Mouse (Mus musculus) gastrocnemius, adult 2 months (tissue): Measurements from ENCODE around the gene 4930544D05Rik. TPM values are rescaled to one million over a fixed set of nuclear protein-coding genes. Genes with fewer than 3 reads are reported as not detected.

Source experiments
- DNase-seq: peaks from one replicate; pipeline ENCODE4 v3.0.0; 2022
- H3K27ac ChIP-seq: fragments of 200-600 bp; 2 replicates; pipeline ENCODE4 v1.8.1; 2022; ENCODE audit warnings: mild to moderate bottlenecking
- H3K4me3 ChIP-seq: fragments of 200-600 bp; 2 replicates; pipeline ENCODE4 v1.8.1; 2022; ENCODE audit warnings: mild to moderate bottlenecking, moderate library complexity
- CTCF ChIP-seq: fragments of 200-600 bp; IDR thresholded peaks from 2 replicates; pipeline ENCODE4 v1.8.1; 2022; ENCODE audit warnings: antibody characterized with exemption, mild to moderate bottlenecking, moderate library complexity
- intact Hi-C: fragments of 180-260 bp; cut with DNase I; formaldehyde crosslinking; loops from one replicate; pipeline ENCODE4 v1.15.1; 2025
- total RNA-seq, 2 experiments: library from RNA; stranded (reverse); gene quantifications; 2 replicates each; pipeline ENCODE4 v1.2.3; 2021

4930544D05Rik gene
- total RNA-seq, 2 experiments from 2014 or later = not detected

DNA sequence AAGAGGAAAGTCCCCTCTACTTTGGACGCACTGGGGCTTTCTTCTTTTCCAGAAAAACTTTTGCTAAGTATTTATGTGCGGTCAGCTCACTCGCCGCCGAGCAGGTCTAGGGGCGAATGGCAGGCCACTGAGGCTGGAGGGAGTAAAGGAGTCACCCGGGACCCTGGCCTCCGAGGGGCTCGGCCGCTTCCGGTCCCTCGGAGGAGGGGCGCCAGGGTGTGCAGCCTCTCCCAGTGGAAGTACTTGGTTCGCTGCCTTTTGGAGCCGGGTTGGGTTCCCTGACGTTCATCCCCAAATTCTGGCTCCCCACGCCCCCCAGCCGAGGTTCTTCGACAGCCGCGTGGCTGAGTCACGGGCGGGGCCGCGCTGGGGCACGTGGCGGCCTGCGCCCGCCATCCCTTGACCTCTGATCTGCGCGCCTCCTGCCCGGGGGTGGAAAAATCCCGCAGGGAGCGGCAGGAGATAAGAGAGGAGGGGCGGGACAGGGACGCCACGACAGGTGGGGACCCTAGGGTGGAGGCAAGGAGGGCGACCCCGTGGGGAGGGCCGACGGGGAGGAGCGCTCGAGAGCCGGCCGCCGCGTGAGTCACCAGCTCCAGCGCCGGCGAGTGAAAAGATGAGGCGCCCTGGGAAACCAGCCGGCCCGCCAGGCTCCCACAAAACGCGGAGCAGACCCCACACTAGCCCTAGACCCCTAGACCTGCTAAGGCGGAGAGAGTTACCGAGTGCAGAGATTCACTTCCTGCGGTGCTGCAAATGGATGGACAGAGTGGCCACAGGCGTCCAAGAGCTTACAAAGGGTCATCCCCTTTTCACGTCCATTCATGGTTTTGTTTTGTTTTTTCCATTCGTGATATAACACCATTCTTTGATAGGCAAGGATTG, 40.2 kb downstream of the 4930544D05Rik start:
- H3K27ac ChIP-seq = peak overlapping the region; percentile 92
- peak; percentile 85 for DNase-seq
- intact Hi-C loops = loop anchor here (2.0 kb wide), 2 partner anchors 13 to 45 kb away; partner anchors contain the start of genes Inca1, Kif1c and Spag7
- no peak for TF ChIP-seq CTCF
- peak overlapping the region; percentile 94 for H3K4me3 ChIP-seq

DNA sequence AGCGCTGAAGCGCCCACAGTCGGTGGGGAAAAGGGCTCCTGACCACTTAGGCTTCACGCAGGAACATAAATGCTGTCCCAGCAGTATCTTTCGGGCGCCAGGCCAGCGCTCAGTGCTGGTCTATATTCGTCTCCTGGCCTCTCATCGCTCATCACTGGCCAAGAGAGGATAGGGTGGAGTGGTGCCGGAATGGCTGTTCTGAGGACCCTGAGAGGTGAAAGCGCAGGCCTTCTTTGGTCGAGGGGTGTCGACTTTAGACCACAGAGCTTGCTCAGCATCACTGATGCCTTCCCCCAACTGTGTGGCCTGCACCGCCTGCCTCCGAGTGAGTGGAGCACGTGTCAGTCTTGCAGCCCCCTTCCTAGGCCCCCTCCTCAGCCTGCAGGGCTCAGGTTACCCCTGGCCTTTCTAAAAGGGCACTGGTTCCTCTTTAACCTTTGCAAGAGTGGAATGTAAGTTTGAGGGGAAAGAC, 40.8 kb downstream of the 4930544D05Rik start:
- Histone ChIP-seq H3K27ac (peak overlapping the region; percentile 92), H3K4me3 (peak overlapping the region; percentile 94)
- intact Hi-C loops = no loop called here
- DNase-seq = peak; percentile 95
- no peak for TF ChIP-seq CTCF

DNA sequence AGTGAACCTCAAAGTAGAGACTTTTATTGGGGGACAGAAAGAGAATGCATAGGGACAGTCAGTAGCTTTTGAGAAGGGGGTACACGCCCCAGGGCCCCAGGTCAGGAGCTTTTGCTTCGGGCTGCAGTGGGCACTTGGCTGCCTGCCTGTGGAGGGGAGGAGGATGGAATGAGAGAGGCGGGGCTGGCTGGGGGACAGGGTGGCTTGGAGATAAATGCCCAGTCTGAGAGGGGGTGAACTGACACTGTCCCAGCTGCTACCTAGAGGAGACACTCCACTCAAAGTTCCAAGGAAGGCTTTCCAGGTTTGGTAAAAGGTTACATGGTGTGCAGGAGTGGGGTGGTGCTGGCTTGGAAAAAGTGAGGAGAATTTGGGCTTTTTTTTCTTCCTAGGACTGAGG, 41.3 kb downstream of the 4930544D05Rik start, which contains the start of gene Eno3:
TSS of gene Eno3 (plus strand) at position 239 of the 400 bp plus-strand sequence.
- H3K4me3 ChIP-seq = peak within 1 kb of the TSS; percentile 94
- no peak for TF ChIP-seq CTCF
- H3K27ac ChIP-seq = peak within 1 kb of the TSS; percentile 92
- intact Hi-C loops = no loop called here
- peak; percentile 92 for DNase-seq

DNA sequence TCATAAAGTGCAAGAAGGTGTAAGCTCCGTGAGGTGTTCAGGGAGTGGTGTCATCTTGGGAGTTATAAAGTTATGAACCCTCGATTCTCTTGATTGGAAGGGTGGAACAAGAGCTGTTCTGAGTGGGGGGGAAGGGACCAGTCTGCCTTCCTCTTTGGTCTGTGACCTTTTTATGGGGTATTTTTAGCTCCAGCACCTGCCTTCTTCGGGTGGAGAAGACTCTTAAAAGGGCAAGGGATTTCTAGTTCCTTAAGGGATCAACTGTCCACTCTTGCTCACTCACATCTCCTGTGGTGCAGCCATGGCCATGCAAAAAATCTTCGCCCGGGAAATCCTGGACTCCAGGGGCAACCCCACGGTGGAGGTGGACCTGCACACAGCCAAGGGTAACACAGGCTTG, 41.9 kb downstream of the 4930544D05Rik start:
- H3K4me3 ChIP-seq = peak overlapping the region; percentile 94
- no peak for TF ChIP-seq CTCF
- H3K27ac ChIP-seq = peak overlapping the region; percentile 92
- peak; percentile 58 for DNase-seq
- intact Hi-C loops = no loop called here

DNA sequence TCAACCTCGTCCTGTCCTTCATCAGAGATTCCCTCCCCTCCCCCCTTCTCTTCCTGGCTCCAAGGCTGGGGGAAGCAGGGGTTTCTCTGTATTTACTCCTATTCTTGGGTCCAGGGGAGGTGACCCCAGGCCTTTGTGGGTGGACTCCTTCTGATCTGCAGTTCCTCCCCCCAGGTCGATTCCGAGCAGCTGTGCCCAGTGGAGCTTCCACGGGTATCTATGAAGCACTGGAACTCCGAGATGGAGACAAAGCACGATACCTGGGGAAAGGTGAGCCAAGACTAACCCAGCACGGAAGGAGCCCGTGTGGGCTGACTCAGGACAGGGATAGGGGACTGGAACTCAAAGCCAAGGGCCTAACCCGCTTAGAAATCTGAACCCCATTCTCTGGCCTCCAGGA, 42.3 kb downstream of the 4930544D05Rik start:
- intact Hi-C loops = no loop called here
- peak overlapping the region; percentile 92 for H3K27ac ChIP-seq
- peak; percentile 32 for DNase-seq
- TF ChIP-seq CTCF = no peak
- peak overlapping the region; percentile 94 for H3K4me3 ChIP-seq

DNA sequence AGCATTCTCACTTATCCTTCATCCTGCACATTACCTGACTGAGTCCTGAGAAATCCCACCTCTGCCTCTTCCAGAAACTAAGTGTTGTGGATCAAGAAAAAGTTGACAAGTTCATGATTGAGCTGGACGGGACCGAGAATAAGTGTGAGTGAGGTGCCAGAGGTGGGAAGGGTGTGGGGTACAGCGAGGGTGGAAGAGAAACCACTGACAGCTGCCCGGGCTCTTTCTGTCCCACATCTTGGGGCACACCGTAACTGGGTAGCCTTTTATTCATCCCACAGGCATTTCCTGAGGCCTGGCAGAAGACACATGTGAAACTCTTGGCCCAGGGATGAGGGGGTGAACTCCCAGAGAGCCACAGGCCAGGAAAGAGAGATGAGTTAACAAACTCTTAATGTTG, 42.9 kb downstream of the 4930544D05Rik start:
- no peak for TF ChIP-seq CTCF
- Histone ChIP-seq H3K27ac (peak overlapping the region; percentile 92), H3K4me3 (peak overlapping the region; percentile 94)
- no peak for DNase-seq
- intact Hi-C loops = no loop called here

DNA sequence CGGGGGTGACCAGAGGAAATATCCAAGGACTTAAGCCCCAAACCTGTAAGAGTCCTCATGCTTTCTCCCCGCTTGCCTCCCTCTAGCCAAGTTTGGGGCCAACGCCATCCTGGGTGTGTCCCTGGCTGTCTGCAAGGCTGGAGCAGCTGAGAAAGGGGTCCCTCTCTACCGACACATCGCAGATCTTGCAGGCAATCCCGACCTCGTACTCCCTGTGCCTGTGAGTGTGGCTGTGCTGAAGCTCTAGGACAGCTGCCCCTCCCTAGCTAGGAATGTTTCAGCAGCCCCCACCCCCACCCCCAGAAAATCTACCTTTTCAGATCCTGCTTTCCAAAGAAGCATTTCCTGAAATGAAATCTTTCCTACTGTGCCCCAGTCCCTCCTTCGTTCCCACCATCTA, 43.3 kb downstream of the 4930544D05Rik start:
- intact Hi-C loops = no loop called here
- DNase-seq = peak; percentile 60
- Histone ChIP-seq H3K4me3 (peak overlapping the region; percentile 94), H3K27ac (peak overlapping the region; percentile 92)
- TF ChIP-seq CTCF = no peak

DNA sequence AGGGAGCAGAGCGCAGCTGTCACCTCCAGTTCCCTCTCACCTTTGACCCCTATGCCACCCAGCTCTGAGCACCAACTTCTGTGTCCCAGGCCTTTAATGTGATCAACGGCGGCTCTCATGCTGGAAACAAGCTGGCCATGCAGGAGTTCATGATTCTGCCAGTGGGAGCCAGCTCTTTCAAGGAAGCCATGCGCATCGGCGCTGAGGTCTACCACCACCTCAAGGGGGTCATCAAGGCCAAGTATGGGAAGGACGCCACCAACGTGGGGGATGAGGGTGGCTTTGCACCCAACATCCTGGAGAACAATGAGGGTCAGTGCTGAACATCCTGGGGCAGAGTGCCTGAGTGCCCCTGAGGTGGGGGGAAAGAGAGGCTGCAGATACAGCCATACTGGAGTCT, 44.9 kb downstream of the 4930544D05Rik start:
- intact Hi-C loops = no loop called here
- no peak for DNase-seq
- Histone ChIP-seq H3K27ac (peak overlapping the region; percentile 92), H3K4me3 (peak overlapping the region; percentile 94)
- no peak for TF ChIP-seq CTCF

DNA sequence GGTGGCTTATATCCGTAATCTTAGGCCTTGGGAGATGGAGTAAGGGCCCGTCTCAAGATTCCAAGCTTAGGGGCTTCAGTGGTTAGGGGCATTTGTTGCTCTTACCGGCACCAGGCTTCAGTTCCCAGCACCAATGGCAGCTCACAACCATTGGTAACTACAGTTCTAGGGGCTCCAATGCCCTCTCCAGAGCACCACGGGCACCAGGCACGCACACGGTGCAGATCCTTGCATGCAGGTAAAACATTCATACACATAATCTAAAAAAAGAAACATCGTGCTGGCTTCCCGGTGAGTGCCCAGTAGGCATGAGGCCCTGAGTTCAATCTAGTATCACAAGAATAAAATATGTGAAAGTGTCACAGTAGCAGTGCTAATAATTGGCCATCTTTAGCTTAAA, 47.5 kb downstream of the 4930544D05Rik start:
- Histone ChIP-seq H3K27ac (peak overlapping the region; percentile 92), H3K4me3 (0 out of 2 replicates have a peak overlapping the region, but pooled peaks have one; percentile 1)
- TF ChIP-seq CTCF = no peak
- peak; percentile 55 for DNase-seq
- intact Hi-C loops = no loop called here

DNA sequence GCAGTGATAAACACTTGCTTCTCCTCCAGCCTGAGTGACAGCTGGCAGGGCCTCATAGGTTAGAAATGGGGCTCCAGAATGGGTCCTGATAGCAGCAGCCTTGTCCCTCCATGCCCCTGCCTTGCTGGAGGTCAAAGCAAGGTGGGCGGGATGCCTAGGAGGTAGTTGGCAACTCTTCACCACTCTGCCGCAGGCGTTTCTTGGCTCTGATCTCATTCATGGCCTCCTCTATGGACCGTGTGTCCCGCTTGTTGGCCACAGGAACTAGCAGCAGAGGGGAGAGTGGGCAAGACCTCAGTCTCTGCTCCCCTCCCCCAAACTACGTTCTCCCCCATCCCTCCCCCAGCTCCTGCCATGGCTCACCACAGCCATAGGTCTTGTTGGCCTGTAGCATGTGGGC, 48.3 kb downstream of the 4930544D05Rik start:
- intact Hi-C loops = no loop called here
- TF ChIP-seq CTCF = no peak
- Histone ChIP-seq H3K4me3 (no peak overlapping the region), H3K27ac (peak overlapping the region; percentile 70)
- peak; percentile 83 for DNase-seq

DNA sequence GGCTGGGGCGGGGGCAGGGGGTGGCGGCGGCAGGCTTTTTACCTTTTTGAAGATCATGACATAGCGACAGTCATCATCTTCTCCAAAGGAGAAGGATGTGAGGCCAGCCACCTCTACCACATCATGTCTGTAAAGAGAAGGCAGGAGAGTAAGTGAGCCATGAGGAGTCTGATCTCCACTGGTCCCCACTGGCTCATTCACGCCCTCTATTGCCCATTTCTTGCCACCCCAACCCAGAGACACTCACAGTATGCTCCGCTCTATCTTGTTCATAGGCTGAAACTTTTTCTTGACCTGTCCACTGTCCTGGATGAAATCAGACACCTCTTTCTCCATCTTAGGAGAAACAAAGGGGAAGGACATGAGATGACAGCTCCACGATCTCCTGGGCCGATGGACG, 49.1 kb downstream of the 4930544D05Rik start:
- intact Hi-C loops = no loop called here
- DNase-seq = no peak
- Histone ChIP-seq H3K4me3 (no peak overlapping the region), H3K27ac (peak overlapping the region; percentile 28; the same call in 1 of the 2 replicates)
- peak; percentile 16; the same call in 1 of the 2 replicates for TF ChIP-seq CTCF

Other genes starting within 250 kb of the 4930544D05Rik start
- 10 to 100 TPM; 18.5 to 18.7 TPM for gene Pelp1, start 205.8 kb upstream of the 4930544D05Rik start, total RNA-seq
- 1 to 10 TPM; 8.3 to 8.4 TPM for gene Arrb2, start 183.2 kb upstream of the 4930544D05Rik start, total RNA-seq
- gene Med11, start 163.9 kb upstream of the 4930544D05Rik start, total RNA-seq = 1 to 10 TPM; 4.9 to 6.4 TPM
- under 1 TPM in 1 of 2 experiments, not detected in 1; 0.75 TPM for gene Zmynd15, start 156.4 kb upstream of the 4930544D05Rik start, total RNA-seq
- 1 to 10 TPM; 1.2 to 1.4 TPM for gene Cxcl16, start 155.9 kb upstream of the 4930544D05Rik start, total RNA-seq
- gene Tm4sf5, start 110.6 kb upstream of the 4930544D05Rik start, total RNA-seq = not detected
- not detected for gene Vmo1, start 101.2 kb upstream of the 4930544D05Rik start, total RNA-seq
- gene Gltpd2, start 96.7 kb upstream of the 4930544D05Rik start, total RNA-seq = not detected
- gene Psmb6, start 90.5 kb upstream of the 4930544D05Rik start, total RNA-seq = 100 to 1,000 TPM; 229 to 241 TPM
- not detected for gene Gm40193, start 82.9 kb upstream of the 4930544D05Rik start, total RNA-seq
- 10 to 100 TPM; 15.8 to 18.2 TPM for gene Pld2, start 75.8 kb upstream of the 4930544D05Rik start, total RNA-seq
- gene Mink1, start 53.0 kb upstream of the 4930544D05Rik start, total RNA-seq = 10 to 100 TPM; 33.7 to 34.7 TPM
- 10 to 100 TPM; 11.0 to 18.4 TPM for gene Chrne, start 3.4 kb downstream of the 4930544D05Rik start, total RNA-seq
- gene Gp1ba, start 23.3 kb downstream of the 4930544D05Rik start, total RNA-seq = not detected
- 10 to 100 TPM; 35.0 to 38.4 TPM for gene Rnf167, start 31.4 kb downstream of the 4930544D05Rik start, total RNA-seq
- gene Slc25a11, start 31.6 kb downstream of the 4930544D05Rik start, total RNA-seq = 100 to 1,000 TPM; 264 to 408 TPM
- 100 to 1,000 TPM; 252 to 257 TPM for gene Pfn1, start 38.8 kb downstream of the 4930544D05Rik start, total RNA-seq
- gene Eno3, start 41.4 kb downstream of the 4930544D05Rik start, total RNA-seq = 1,000 to 10,000 TPM; 7,153 to 7,488 TPM
- gene Spag7, start 53.6 kb downstream of the 4930544D05Rik start, total RNA-seq = 10 to 100 TPM; 86.3 to 86.4 TPM
- 10 to 100 TPM; 39.6 to 44.9 TPM for gene Camta2, start 72.3 kb downstream of the 4930544D05Rik start, total RNA-seq
- 1 to 10 TPM; 3.8 to 5.7 TPM for gene Inca1, start 84.3 kb downstream of the 4930544D05Rik start, total RNA-seq
- 100 to 1,000 TPM; 579 to 631 TPM for gene Kif1c, start 84.7 kb downstream of the 4930544D05Rik start, total RNA-seq
- 10 to 100 TPM; 10.7 to 10.8 TPM for gene Zfp3, start 148.4 kb downstream of the 4930544D05Rik start, total RNA-seq
- not detected for gene Scimp, start 196.7 kb downstream of the 4930544D05Rik start, total RNA-seq
- gene Rabep1, start 228.9 kb downstream of the 4930544D05Rik start, total RNA-seq = 10 to 100 TPM; 37.2 to 37.8 TPM